Mouse (Mus musculus) right cerebral cortex, postnatal 25 days (tissue): ENCODE data around the gene Frem3.
A peak's percentile ranks its signal among the peaks of the same experiment; 100 is the strongest.

Experiments
- DNase-seq: peaks from one replicate; pipeline ENCODE4 v3.0.0; 2022

The Frem3 gene

GRCm38 (mm10) chr8:80714461-80714860 lies 103.6 kb downstream of the Frem3 start:
- no peak for DNase-seq

- DNase-seq: no peak
These were observed 121.4 kb downstream of the Frem3 start for GRCm38 (mm10) chr8:80732326-80732725.

- no peak for DNase-seq
These were observed 127.1 kb downstream of the Frem3 start for GRCm38 (mm10) chr8:80738046-80738387.

GRCm38 (mm10) chr8:80738388-80739154 lies 127.7 kb downstream of the Frem3 start:
- DNase-seq: peak; percentile 70

- peak; percentile 92 for DNase-seq
These were observed 128.5 kb downstream of the Frem3 start, which contains the start of gene Smarca5 for GRCm38 (mm10) chr8:80739155-80739924. Smarca5 (minus strand) TSS chr8:80739497.

GRCm38 (mm10) chr8:80739932-80740331 lies 129.1 kb downstream of the Frem3 start:
- no peak for DNase-seq
